Mouse (Mus musculus): ENCODE results near the gene Capn11. TPM values are rescaled to one million over a fixed set of nuclear protein-coding genes. Genes with fewer than 3 reads are reported as not detected.

Capn11 gene
- polyA plus RNA-seq, 1 experiment from 2014 or later, result 0.21 TPM

- peaks cover 93% of the 10 kb centered on the region for H3K4me1 ChIP-seq (replicated peaks)
- peaks cover 9% of the 10 kb centered on the region; the same call in 1 of the 2 replicates for H3K27me3 ChIP-seq
- no peak overlapping the region for H3K9ac ChIP-seq
- no peak overlapping the region for H3K4me2 ChIP-seq
- no peak overlapping the region for H3K4me3 ChIP-seq (replicated peaks)
- ATAC-seq (ENCODE audit: insufficient read depth), result no peak
- no peaks in the 10 kb centered on the region for H3K36me3 ChIP-seq (replicated peaks)
- peak overlapping the region; percentile 19; the same call in 1 of the 2 replicates for H3K27ac ChIP-seq (replicated peaks)
- H3K9me3 ChIP-seq (replicated peaks), result no peaks in the 10 kb centered on the region
- 18% methylated on average over 3 of the region's 3 CpGs for WGBS (ENCODE audit: insufficient replicate concordance)
Measured at GRCm38 (mm10) chr17:45597787-45598186, 61.3 kb downstream of the Capn11 start.

GRCm38 (mm10) chr17:45596631-45597396, 62.3 kb downstream of the Capn11 start:
- H3K4me2 ChIP-seq, result no peak overlapping the region
- peak overlapping the region; percentile 94 for H3K27ac ChIP-seq (replicated peaks)
- no peak for ATAC-seq (ENCODE audit: insufficient read depth)
- H3K9me3 ChIP-seq (replicated peaks), result no peaks in the 10 kb centered on the region
- H3K4me1 ChIP-seq (replicated peaks), result peaks cover 97% of the 10 kb centered on the region
- peaks cover 5% of the 10 kb centered on the region; the same call in 1 of the 2 replicates for H3K27me3 ChIP-seq
- H3K9ac ChIP-seq, result no peak overlapping the region
- peaks cover 5% of the 10 kb centered on the region; the same call in 1 of the 2 replicates for H3K36me3 ChIP-seq (replicated peaks)
- WGBS (ENCODE audit: insufficient replicate concordance), result 39% methylated on average over 11 of the region's 11 CpGs
- no peak overlapping the region for H3K4me3 ChIP-seq (replicated peaks)

GRCm38 (mm10) chr17:45595736-45596390, 63.3 kb downstream of the Capn11 start:
- peaks cover 14% of the 10 kb centered on the region for H3K36me3 ChIP-seq (replicated peaks)
- no peaks in the 10 kb centered on the region for H3K27me3 ChIP-seq
- H3K27ac ChIP-seq (replicated peaks), result peak overlapping the region; percentile 94
- no peaks in the 10 kb centered on the region for H3K9me3 ChIP-seq (replicated peaks)
- H3K4me3 ChIP-seq (replicated peaks), result peak overlapping the region; percentile 78
- no peak for ATAC-seq (ENCODE audit: insufficient read depth)
- H3K4me2 ChIP-seq, result peak overlapping the region; percentile 96
- WGBS (ENCODE audit: insufficient replicate concordance), result 14% methylated on average over 23 of the region's 23 CpGs
- H3K9ac ChIP-seq, result peak overlapping the region; percentile 76
- peaks cover 97% of the 10 kb centered on the region for H3K4me1 ChIP-seq (replicated peaks)

- H3K4me1 ChIP-seq (replicated peaks), result peaks cover 96% of the 10 kb centered on the region
Measured at GRCm38 (mm10) chr17:45594881-45595735, 64.0 kb downstream of the Capn11 start.

GRCm38 (mm10) chr17:45594195-45594594, 64.9 kb downstream of the Capn11 start:
- 18% methylated on average over 8 of the region's 8 CpGs for WGBS (ENCODE audit: insufficient replicate concordance)
- no peaks in the 10 kb centered on the region for H3K9me3 ChIP-seq (replicated peaks)
- peak overlapping the region; percentile 76 for H3K9ac ChIP-seq
- peak overlapping the region; percentile 78 for H3K4me3 ChIP-seq (replicated peaks)
- peaks cover 94% of the 10 kb centered on the region for H3K4me1 ChIP-seq (replicated peaks)
- peaks cover 31% of the 10 kb centered on the region for H3K36me3 ChIP-seq (replicated peaks)
- peak overlapping the region; percentile 96 for H3K4me2 ChIP-seq
- peak overlapping the region; percentile 94 for H3K27ac ChIP-seq (replicated peaks)
- H3K27me3 ChIP-seq, result no peaks in the 10 kb centered on the region
- ATAC-seq (ENCODE audit: insufficient read depth), result 0 out of 2 replicates have a peak, but pooled peaks have one; percentile 13

More at GRCm38 (mm10) chr17:45594881-45595735, 64.0 kb downstream of the Capn11 start:
- Histone ChIP-seq H3K27ac (replicated peaks) (peak overlapping the region; percentile 94), H3K9me3 (replicated peaks) (no peaks in the 10 kb centered on the region), H3K9ac (peak overlapping the region; percentile 76), H3K4me3 (replicated peaks) (peak overlapping the region; percentile 78), H3K4me2 (peak overlapping the region; percentile 96), H3K36me3 (replicated peaks) (peaks cover 22% of the 10 kb centered on the region), H3K27me3 (no peaks in the 10 kb centered on the region)
- WGBS (ENCODE audit: insufficient replicate concordance), result under 1% methylated on average over 58 of the region's 58 CpGs
- ATAC-seq (ENCODE audit: insufficient read depth), result peak; percentile 51

- 11% methylated on average over 8 of the region's 8 CpGs for WGBS (ENCODE audit: insufficient replicate concordance)
- Histone ChIP-seq H3K4me2 (peak overlapping the region; percentile 96), H3K9me3 (replicated peaks) (no peaks in the 10 kb centered on the region), H3K9ac (peak overlapping the region; percentile 76), H3K36me3 (replicated peaks) (peaks cover 38% of the 10 kb centered on the region), H3K4me3 (replicated peaks) (peak overlapping the region; percentile 78), H3K27me3 (no peaks in the 10 kb centered on the region), H3K27ac (replicated peaks) (peak overlapping the region; percentile 94), H3K4me1 (replicated peaks) (peaks cover 90% of the 10 kb centered on the region)
- peak; percentile 83 for ATAC-seq (ENCODE audit: insufficient read depth)
Measured at GRCm38 (mm10) chr17:45593479-45593878, 65.6 kb downstream of the Capn11 start.

GRCm38 (mm10) chr17:45592606-45593431, 66.3 kb downstream of the Capn11 start:
- ATAC-seq (ENCODE audit: insufficient read depth), result peak; percentile 62

GRCm38 (mm10) chr17:45591701-45592605, 67.2 kb downstream of the Capn11 start:
- Histone ChIP-seq H3K9ac (peak overlapping the region; percentile 76), H3K36me3 (replicated peaks) (peaks cover 54% of the 10 kb centered on the region), H3K4me3 (replicated peaks) (peak overlapping the region; percentile 78), H3K4me2 (peak overlapping the region; percentile 96), H3K4me1 (replicated peaks) (peaks cover 80% of the 10 kb centered on the region), H3K27me3 (no peaks in the 10 kb centered on the region), H3K27ac (replicated peaks) (peak overlapping the region; percentile 94), H3K9me3 (replicated peaks) (no peaks in the 10 kb centered on the region)
- no peak for ATAC-seq (ENCODE audit: insufficient read depth)
- WGBS (ENCODE audit: insufficient replicate concordance), result 52% methylated on average over 16 of the region's 16 CpGs

More at GRCm38 (mm10) chr17:45592606-45593431, 66.3 kb downstream of the Capn11 start:
- 14% methylated on average over 8 of the region's 8 CpGs for WGBS (ENCODE audit: insufficient replicate concordance)
- Histone ChIP-seq H3K4me1 (replicated peaks) (peaks cover 86% of the 10 kb centered on the region), H3K4me2 (peak overlapping the region; percentile 96), H3K27me3 (no peaks in the 10 kb centered on the region), H3K27ac (replicated peaks) (peak overlapping the region; percentile 94), H3K4me3 (replicated peaks) (peak overlapping the region; percentile 78), H3K36me3 (replicated peaks) (peaks cover 45% of the 10 kb centered on the region), H3K9ac (peak overlapping the region; percentile 76), H3K9me3 (replicated peaks) (no peaks in the 10 kb centered on the region)

- H3K27ac ChIP-seq (replicated peaks), result no peak overlapping the region
- 85% methylated on average over 6 of the region's 6 CpGs for WGBS (ENCODE audit: insufficient replicate concordance)
- peaks cover 75% of the 10 kb centered on the region for H3K4me1 ChIP-seq (replicated peaks)
- 0 out of 2 replicates have a peak, but pooled peaks cover 3% of the 10 kb centered on the region for H3K9me3 ChIP-seq (replicated peaks)
- H3K36me3 ChIP-seq (replicated peaks), result peaks cover 69% of the 10 kb centered on the region
- no peaks in the 10 kb centered on the region for H3K27me3 ChIP-seq
- no peak for ATAC-seq (ENCODE audit: insufficient read depth)
- H3K4me3 ChIP-seq (replicated peaks), result no peak overlapping the region
- H3K9ac ChIP-seq, result no peak overlapping the region
- no peak overlapping the region for H3K4me2 ChIP-seq
Measured at GRCm38 (mm10) chr17:45590410-45590809, 68.7 kb downstream of the Capn11 start.
